Mouse (Mus musculus): ENCODE measurements around the gene Pik3ca.

The Pik3ca gene

GRCm38 (mm10) chr3:32495088-32495770, 97.8 kb downstream of the Pik3ca start:
- peak; percentile 61 for DNase-seq (ENCODE audit: extremely low read depth, insufficient read length, low spot score)

DNA sequence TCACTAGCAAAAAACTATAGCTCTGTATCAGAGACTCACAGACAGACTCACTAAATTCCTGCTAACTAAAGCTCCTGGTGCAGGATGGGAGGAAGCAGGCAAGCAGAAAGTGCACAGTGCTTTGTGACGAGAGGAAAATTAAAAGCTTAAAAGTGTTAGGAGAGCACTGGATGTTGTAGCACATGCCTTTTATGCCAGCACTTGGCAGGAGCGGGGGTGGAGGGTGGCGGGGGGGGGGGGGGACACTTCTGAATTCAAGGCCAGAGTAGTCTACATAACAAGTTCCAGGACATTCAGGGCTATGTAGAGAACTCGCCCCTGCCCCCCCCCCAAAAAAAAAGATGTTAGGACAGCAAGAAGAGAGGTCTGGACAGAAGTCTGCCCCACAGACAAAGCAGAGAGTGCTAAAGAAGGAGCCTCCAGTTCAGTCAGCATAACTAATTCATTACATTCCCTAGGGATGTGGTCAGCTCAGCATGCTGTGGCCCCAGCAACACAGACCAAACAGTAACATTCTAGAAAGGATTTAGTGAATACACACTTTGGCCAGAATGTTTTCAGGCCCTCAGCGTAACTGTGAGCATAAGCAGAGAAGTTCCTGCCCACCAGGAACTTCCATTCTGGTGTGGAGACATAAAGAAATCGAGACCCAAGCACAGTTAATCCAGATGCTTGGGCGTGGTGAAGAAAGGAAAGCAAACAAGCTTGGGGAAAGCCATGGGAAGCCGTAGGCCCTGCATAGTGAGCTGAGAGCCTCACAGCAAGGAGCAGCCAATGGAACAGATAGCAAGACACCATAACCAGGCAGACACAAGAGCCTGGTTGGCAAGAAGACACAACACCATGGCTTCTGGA, 98.6 kb downstream of the Pik3ca start:
- peak; percentile 77 for DNase-seq (ENCODE audit: extremely low read depth, insufficient read length, low spot score)

GRCm38 (mm10) chr3:32496711-32497070, 99.2 kb downstream of the Pik3ca start:
- DNase-seq (ENCODE audit: extremely low read depth, insufficient read length, low spot score): peak; percentile 78

- no peak for DNase-seq (ENCODE audit: extremely low read depth, insufficient read length, low spot score)
Observed at GRCm38 (mm10) chr3:32500346-32500745, 102.9 kb downstream of the Pik3ca start.

DNA sequence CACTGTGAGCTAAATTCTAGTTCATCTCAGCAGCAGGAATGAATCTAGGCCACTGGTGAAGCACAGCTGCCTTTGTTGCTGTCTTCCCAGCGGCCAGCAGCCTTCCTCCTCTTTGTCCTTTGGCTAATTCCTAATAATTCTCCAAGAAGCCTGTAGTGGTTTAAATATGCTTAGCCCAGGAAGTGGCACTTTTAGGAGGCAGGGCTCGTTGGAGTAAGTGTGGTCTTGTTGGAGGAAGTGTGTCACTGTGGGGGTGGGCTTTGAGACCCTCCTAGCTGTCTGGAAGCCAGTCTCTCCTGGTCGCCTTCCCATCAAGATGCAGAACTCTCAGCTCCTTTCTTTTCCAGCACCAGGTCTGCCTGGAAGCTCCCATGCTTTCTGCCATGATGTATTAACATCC, 108.4 kb downstream of the Pik3ca start:
- no peak for DNase-seq (ENCODE audit: extremely low read depth, insufficient read length, low spot score)

GRCm38 (mm10) chr3:32506366-32507225, 109.1 kb downstream of the Pik3ca start:
- no peak for DNase-seq (ENCODE audit: extremely low read depth, insufficient read length, low spot score)

GRCm38 (mm10) chr3:32508666-32509324, 111.3 kb downstream of the Pik3ca start:
- peak; percentile 70 for DNase-seq (ENCODE audit: extremely low read depth, insufficient read length, low spot score)

DNA sequence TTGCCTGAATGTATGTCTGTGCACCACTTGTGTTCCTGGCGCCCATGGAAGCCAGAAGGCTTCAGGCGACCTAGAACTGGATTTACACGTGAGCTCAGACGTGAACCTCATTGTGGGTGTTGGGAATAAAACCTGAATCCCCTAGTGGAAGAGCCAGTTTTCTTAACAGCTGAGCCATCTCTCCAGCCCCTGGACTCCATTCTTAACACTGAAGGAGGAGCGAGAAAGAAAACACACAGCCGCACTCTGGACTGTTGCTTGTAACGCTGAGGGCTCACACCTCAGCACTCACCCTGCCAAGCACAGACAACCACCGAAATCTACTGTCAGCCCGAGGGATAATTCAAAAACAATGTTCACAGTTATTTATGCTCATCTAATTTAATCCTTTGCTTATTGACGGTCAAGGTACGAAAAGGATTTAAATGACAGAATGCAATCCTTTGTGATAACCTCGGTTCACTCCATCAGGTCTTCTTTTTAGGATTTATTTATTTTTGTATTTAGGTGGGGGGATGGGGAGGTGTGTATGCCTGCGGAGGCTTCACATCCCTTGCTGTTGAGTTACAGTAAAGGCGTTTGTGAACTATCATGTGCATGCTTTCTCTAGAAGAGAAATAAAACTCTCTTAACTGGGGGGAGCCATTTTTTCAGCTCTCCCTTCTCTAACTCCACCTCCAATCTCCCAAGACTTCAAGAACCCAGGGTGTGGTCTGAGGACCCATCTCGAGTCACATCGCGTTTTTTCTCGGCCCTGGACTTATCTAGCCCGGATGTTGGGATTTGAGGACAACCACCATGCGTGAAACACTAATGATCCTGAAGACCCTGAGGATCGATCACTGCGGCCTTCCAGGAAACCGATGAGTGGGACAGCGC, 112.3 kb downstream of the Pik3ca start, which contains the start of gene Zfp639:
TSS of gene Zfp639 (plus strand) at position 764 of the 879 bp plus-strand sequence.
- peak; percentile 35 for DNase-seq (ENCODE audit: extremely low read depth, insufficient read length, low spot score)

DNA sequence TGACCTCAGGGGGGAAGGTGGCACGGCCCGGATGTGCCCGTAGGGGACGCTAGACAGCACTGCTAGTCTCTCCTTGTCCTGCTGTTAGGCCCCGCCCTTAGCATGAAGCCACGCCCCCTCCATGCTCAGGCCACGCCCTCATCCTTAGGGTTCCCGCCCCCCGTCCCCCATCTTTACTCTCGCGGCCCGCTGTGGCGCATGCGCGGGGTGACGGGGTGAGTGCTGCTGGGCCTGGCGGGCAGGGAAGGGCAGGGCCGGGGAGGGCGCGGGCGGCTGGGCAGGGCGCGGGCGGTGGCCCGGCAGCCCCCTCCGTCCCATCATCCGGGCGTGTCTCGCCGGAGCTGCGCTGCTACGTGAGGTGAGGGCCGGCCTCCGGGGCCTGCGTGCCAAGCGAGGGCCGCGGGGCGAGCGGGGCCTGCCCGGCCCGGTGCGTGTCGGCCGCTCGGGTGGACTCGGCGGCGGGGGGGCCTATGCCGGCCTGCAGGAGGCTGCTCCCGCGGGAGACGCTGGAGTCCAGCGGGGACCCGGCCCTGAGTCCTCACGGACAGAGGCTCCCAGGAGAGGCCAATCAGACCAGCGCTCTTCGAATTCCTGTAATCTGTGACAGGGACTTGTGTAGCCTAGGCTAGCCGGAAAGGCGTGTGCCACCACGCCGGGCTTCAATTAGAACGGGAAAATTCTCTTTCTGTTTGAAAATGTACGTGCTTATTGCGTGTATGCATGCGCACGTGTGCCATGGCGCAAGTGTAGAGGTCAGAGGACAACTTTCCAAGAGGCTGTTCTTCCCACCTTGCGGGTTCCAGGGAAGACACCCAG, 113.1 kb downstream of the Pik3ca start:
- peak; percentile 99 for DNase-seq (ENCODE audit: extremely low read depth, insufficient read length, low spot score)

- DNase-seq (ENCODE audit: extremely low read depth, insufficient read length, low spot score): no peak
Observed at GRCm38 (mm10) chr3:32511191-32511550, 113.7 kb downstream of the Pik3ca start.

GRCm38 (mm10) chr3:32512686-32513284, 115.3 kb downstream of the Pik3ca start:
- no peak for DNase-seq (ENCODE audit: extremely low read depth, insufficient read length, low spot score)

DNA sequence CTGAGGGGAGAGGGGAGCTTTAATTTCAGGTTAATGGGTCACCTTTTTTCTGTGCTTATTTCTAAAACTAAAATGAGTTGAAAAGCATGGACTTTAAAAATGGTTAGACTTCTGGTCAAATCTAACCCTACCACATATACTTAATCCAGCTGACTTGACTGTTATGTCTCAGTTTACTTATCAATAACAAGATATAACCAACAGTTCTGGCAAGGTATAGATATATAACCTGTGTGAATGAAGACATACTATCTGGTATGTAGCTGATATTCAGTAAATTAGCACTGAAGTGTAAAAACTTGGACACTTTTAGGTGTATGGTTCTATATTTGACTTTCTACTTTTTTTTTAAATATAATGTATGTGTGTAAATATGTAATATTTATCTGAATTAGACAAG, 116.1 kb downstream of the Pik3ca start:
- DNase-seq (ENCODE audit: extremely low read depth, insufficient read length, low spot score): no peak
